Mouse (Mus musculus): ENCODE measurements at regions not wholly inside any gene's neighbourhood (a gene's known extent, or its start where the extent isn't known, plus 50 kb on each side); places are given as distances from the start of the nearest gene placed in this dataset.

DNA sequence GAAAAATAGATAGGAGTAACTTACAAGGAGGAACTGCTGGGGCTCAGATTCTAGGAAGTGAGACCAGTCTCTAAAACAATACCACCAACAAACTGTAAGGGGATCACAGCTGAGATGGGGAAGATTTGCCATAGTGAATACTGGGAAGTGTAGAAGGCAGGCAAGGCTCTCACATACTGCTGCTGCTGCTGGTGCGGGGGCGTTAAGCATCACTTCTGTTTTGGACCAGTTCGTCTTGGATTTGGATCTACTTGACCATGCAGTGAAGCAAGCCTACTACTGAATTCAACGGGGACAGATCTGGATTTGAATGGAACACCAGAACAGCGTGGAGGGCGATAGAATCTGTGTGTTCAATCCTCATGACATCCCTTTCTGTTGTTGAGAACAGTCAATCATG is 76.1 kb upstream of the Serp2 start:
- intact Hi-C loops (cut with DNase I), result no loop called here
- DNase-seq (ENCODE audit: low spot score in 2 of 2), result no peak

DNA sequence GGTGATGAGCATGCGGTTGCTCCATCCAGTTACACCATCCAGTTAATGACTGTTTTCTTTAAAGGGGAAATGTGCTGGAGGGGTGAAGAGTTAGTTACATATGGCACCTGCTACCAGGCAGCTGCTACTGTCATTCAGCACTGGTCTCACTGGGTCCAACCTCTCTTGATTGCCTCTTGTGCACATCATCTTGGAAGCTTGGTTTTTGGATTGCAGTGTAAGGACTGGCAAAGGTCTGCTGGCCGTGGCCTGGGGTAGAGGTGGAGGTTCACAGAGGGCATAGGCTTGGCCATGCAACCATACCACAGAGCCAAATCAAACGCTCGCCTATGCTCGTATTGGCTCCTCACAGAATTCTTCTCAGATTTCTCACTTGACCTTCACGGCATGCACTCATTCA is 75.1 kb upstream of the Serp2 start:
- DNase-seq (ENCODE audit: low spot score in 2 of 2), result no peak
- intact Hi-C loops (cut with DNase I), result no loop called here

DNA sequence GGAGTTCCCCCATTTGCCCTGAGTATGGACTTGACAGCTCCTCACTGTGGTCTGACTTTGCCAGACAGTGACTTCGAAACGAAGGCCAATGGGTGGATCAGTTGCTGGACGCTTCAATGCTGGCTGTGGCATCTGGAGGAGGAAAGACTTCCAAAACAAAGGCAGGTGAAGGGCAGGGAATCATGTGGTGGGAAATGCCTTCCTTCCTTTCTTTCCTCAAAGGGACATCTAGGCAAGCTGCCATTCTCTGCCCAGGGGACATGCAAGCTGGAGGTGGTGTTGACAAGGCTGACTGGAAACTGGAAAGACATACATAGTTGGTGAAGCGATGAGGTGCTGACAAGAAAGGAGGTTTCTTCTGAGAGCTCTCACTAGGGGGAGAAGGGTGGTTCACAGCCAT is 74.5 kb upstream of the Serp2 start:
- intact Hi-C loops (cut with DNase I), result no loop called here
- DNase-seq (ENCODE audit: low spot score in 2 of 2), result no peak

DNA sequence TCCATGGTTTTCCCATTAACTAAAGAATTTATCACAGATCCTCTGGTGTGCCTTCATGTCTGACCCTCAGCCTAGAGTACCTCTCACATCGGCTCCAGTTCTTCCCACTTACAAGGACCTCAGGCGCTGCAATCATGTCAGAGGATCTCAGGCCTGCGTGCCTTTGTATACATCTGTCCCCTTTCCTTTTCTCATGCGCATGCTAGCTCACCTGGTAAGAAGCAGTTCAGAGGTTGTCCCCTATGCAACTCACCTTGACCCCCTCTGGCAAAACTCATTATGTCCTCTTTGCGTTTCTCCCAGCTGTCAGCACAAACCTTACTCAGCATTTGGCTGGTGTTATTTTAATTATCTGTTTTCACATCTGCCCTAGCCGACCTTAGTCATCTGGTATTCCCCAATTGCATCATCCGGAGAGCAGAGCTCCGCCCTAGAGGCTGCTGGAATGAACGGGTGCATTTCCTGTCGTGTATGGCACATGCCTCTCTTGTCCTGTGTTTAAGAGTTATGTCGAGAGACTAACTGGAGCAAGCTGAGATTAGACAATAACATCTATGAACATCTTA is 73.3 kb upstream of the Serp2 start:
- DNase-seq (ENCODE audit: low spot score in 2 of 2), result no peak
- intact Hi-C loops (cut with DNase I), result loop anchor here (5.0 to 10.0 kb wide), 2 partner anchors 73 to 245 kb away; partner anchors contain the start of gene Serp2

DNA sequence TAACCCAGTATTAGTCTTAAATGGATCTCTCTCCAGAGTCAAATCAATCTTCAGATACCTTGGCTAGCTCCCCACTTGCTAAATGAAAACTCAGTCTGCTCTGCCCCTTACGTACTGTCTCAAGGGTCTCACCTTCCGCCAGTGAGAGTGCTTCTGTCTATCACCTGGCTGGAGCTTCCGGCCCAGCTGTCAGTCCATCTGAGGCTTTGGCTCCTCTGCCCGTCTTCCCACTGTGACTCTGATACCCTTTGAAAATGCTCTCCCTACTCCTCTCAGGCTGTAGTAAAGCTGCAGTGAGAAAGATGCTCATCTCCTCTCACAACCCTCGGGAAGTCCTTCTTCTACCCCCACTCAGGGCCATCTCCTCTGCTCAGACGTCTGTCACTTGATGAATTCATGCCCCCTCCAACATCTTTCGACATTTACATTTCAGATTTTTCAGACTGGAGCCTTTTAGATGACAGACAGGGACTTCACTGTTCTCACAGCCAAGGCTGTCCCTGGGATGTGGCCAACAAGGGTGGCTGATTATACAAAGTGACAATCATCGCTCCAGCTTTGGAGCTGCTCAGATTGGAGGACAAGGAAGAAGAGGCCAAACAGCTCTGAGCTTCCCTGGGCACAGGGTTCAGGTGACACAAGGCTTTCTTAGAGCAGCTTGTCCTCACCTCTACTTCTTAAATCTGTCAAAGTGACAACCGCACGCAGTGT is 71.6 kb upstream of the Serp2 start:
- intact Hi-C loops (cut with DNase I), result loop anchor here (5.0 to 10.0 kb wide), 2 partner anchors 71 to 246 kb away; partner anchors contain the start of gene Serp2
- DNase-seq (ENCODE audit: low spot score in 2 of 2), result peak; percentile 64 to 77

DNA sequence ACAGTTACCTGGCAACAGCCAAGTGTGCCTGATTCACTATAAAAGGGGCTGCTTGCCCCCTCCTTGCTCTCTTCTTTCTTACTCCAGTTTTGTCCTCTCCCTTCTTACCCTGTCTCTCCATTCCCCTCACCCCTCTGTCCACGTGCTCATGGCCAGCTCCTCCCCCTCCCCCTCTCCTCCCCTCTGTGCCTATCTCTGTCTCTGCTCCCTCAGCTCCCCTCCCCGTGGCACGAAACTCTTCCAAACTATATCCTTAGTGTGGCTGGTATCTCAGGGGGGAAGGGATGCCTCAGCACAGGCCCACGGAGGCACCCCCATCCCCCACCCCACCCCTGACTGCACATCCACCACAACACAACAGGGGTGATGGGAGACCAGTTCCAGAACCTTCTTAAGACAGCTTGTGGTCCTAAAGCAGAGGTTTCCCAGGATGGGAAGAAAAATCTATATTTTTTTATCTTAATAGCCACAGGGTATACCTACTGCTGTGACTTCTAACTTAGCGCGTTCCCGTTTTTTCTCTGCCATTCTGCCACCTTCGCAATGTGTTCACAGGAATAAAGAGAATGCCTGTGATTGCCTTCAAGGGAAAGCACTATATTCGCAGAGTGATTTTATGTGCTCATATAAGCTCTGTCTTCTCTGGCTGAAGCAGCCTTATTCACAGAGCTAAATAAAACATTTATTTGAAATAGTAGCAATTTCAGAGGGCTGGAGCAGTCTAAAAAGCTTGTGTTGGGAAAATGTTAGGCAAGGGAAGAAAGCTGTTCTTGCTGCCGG is 69.1 kb upstream of the Serp2 start:
- intact Hi-C loops (cut with DNase I), result loop anchor here (5.0 to 10.0 kb wide), 2 partner anchors 68 to 249 kb away; partner anchors contain the start of gene Serp2
- DNase-seq (ENCODE audit: low spot score in 2 of 2), result peak; percentile 30 to 48

DNA sequence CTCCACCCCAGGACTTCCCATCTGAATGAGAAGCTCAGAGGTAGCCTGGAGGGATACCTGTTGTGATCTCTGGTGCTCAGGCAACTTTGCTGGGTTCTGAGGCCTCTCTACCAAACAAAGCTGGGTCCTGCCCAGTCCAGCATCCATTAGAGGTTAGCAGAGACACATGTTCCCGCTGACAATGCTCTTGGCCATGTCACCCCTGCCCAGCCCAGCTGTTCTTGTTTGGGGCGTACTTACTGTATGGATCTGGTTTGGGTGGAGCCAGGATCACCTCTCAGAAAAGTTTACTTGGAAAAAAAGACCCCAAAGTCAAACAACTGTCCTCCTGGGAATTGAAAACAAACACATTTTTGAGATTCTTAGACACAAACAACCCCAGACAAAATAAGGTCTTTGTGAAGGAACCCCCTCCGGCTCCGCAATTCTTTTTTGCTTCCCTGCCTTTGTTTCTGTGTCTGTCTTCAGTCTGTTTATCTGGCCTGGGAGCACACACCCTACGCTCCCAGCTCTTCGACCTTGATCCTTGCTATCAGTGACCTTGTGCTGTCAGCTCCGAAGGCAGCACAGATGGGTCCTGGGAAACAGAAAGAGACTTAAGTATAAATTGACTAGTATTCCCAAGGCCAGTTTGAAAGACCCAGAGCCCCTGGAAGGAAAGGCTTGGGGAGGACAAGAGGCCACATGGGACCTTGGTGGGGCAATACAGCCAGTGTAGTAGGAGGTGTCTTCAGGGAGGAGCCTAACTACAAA is 68.1 kb upstream of the Serp2 start:
- intact Hi-C loops (cut with DNase I), result loop anchor here (5.0 to 10.0 kb wide), 2 partner anchors 68 to 250 kb away; partner anchors contain the start of gene Serp2
- DNase-seq (ENCODE audit: low spot score in 2 of 2), result no peak

DNA sequence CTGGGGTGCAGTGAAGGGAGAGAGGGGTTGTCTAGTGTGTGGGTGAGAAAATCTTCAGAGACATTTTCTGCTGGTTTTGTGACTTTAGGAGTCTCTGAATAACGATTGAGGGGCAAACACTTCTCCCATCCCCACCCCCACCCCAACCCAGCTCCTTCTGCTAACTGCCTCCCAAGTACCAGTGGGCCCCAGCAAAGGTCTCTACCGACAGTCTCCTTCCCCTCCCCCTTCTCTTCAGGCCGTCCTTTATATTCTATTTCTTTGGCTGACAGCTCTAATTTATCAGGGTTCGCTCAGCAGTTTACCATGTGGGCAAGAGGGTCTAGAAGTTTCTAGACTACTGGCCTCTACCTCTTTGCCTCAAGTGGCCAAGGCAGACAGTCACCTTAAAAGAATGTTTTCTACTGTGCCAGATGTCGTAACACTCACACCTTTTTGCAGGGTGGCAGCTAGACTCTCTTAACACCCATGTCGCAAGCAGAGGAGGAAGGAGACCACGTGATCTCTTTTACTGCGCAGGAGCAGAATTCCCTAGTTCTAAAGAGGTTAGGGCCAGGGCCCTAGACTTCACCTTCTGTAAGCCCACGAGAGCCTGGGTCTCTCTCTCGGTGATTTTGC is 66.8 kb upstream of the Serp2 start:
- intact Hi-C loops (cut with DNase I), result loop anchor here (10.0 kb wide), 1 partner anchor 251 kb away; no protein-coding TSS in a partner anchor
- DNase-seq (ENCODE audit: low spot score in 2 of 2), result no peak

DNA sequence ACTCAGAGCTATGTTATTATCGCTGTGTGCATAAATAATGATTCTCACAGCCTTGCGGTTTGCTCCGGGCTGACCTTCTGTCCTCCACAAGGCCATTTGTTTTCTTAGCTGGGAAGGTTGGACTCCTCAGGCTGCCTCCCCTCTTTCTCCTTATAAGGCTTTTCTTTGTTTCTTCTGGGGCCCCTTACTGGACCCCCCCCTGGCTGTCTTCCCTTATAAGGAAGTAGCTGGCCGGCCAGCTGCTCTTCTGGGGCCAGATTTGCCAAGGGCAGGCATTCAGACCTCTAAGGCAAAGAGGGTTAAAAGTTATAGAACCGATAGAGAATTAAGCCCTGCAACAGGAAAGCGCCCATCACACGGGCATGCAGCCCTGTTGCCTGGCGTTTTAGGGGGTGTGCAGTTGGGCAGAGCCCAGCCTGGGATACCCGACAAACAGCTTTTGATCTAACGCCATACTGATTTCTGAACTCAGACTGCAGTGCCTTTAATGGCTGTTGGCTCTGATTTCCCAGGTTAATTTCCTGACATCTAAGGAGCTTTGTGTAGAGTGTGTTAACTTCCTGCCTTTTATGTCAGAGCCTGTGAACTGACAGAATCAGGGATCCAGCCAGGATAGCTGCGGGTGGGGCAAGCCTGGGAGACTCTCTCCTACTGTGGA is 66.1 kb upstream of the Serp2 start:
- DNase-seq (ENCODE audit: low spot score in 2 of 2), result no peak
- intact Hi-C loops (cut with DNase I), result loop anchor here (10.0 kb wide), 1 partner anchor 252 kb away; no protein-coding TSS in a partner anchor

DNA sequence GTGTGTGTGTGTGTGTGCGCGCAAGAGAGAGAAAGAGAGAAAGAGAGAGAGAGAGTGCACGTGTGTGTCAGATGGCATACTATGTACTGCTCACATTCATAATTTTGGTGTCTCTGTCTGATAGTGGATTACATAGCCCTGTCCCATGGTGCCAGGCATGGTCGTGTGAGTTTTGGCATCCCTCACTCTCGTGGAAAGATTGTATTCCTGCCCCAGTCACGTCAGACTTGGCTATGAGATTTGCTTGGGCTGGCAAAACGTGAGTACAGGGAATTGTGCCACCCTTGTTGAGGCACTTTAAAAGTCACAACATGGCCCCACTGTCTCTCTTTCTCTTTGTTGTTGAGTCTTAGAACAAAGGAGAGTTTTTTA is 62.3 kb upstream of the Serp2 start:
- intact Hi-C loops (cut with DNase I), result no loop called here
- no peak for DNase-seq (ENCODE audit: low spot score in 2 of 2)

DNA sequence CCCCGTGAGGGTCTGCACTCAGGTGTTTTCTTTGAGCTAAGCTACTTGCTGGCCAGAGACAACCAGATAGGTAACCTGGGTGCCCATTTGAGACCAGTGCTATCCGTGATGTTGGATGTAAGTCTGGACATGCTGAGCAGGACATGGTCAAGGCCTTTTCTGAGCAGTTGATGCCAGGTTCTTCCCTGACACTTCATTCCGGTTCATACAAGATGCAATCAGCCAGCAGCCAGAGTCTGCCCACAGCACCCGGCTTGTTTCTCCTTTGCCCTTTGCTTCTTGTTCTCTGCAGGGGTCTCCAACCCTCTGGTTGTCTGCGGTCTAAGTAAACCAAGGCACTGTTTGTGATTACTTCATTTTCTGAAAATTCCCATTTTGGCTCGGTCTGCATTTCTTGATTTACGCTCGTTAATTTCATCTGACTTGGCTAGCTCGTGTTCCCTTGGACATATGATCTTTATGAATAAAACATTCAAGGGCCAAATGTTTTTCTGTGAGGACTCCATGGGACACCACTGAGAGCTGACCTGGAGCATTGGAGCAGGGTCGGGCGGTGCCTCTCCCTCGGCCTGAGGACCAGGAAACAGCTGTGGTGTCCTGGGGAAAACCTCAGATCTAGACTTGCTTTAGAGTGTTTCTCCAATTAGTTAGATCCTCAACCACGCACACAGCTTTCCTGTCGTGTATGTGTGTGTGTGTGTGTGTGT is 61.8 kb upstream of the Serp2 start:
- intact Hi-C loops (cut with DNase I), result no loop called here

DNA sequence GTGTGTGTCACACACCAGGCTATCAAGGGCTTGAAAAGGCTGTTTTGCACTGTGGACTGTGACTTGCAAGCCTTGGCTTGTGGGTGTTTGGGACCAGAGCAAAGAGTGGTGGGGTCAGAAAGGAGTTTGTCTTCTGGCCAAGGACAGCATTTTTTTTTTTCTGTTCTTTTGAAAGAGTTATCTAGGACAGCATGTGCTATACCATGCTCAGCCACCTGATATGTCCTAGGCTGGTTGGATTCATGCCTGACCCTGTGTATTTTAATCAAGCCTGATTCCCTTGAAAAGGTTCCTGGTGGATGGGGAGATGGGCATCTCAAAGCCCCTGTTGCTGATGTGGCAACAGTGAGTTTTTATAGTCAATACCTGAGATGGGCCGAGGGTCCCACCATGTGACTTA is 61.2 kb upstream of the Serp2 start:
- intact Hi-C loops (cut with DNase I), result no loop called here
- no peak for DNase-seq (ENCODE audit: low spot score in 2 of 2)

More for the DNA sequence above, 61.8 kb upstream of the Serp2 start:
- DNase-seq (ENCODE audit: low spot score in 2 of 2), result peak in 1 of 2 experiments; percentile 51

DNA sequence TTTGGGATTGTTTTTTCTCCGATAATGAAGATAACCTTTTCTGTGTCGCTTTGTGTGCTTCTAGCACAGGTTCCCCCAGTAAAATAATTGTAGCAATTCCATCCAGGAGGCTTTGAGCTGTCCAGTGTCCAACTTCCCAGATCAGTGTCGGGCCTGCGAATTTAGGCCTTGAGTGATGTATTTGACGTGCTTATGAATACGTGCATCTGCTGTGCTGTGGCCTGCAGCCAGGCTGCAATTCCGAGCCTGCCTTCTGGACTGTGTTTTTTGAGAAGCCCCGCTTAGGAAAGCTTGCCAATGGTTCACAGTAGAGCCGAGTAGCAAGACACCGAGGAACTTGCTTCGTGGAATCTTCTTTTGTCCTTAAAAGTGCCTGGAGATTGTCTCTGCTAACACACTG is 60.8 kb upstream of the Serp2 start:
- DNase-seq (ENCODE audit: low spot score in 2 of 2), result no peak
- intact Hi-C loops (cut with DNase I), result no loop called here

DNA sequence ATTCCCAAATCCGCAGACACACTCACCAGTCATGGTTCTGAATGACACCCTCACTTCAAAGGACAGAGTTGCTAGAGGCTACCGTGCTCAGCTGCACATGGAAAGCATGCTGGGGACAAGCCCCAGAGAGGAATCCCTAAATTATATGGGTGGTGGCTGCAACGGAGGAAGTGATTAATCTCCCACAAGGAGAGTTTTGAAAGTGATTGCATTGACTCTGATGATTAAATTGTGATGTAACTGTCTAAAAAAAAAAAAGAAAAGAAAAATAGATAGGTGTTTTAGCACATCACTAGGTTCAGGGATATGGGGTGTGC is 59.6 kb upstream of the Serp2 start:
- intact Hi-C loops (cut with DNase I), result no loop called here
- DNase-seq (ENCODE audit: low spot score in 2 of 2), result no peak

DNA sequence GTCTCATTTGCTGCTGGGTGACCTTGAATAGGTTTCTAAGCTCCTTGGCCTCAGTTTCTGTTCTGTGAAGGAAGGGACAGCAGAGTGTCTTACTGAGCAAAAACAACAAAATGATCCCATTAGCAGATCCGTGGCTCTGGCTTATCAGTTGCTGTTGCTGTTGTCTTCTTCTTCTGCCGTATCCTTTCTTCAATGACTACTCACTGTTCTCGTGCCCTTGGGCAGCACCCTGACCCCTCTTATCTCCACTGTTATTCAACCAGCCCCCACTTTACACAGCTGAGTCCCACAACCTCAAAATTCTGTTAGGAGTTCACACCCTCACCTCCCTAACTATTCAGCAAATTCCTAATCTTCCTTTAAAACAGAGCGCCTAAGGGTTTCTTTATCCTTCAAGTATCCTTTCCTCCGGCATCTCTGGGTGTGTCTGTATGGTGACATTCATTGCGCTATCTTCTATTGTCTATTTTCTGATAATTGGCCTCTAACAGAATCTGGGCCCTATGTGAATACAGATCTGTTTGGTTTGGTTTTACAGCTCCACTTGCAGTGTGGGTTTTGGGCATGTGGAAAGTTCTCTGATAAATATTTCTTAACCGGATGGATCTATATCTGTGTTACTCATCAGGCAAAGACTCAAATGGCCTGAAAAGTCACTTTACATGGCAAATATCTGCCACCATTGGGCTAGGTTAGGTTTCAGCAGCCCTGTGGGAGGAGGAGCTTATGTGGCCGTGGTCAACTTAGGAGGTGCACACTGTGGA is 59.1 kb upstream of the Serp2 start:
- intact Hi-C loops (cut with DNase I), result no loop called here

DNA sequence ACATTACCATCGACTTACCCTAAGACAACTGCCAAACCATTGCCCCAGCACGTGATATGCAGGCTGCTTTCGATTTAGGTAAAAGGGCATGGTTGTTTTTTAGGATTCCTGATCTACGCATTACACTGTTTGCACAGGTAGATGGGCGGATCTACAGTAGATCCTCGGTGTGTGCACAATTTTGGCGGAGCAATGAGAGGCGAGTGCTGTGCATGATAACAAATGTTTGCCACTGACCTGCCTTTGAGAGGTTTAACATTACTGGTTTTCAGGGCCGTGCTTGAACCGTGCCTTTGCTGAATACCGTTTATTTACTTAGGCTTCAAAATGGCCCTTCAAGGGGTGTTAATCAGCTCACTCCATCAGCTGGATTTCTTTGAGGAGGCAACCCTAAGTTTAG is 58.5 kb upstream of the Serp2 start:
- no peak for DNase-seq (ENCODE audit: low spot score in 2 of 2)
- intact Hi-C loops (cut with DNase I), result no loop called here

More for the DNA sequence above, 59.1 kb upstream of the Serp2 start:
- no peak for DNase-seq (ENCODE audit: low spot score in 2 of 2)

DNA sequence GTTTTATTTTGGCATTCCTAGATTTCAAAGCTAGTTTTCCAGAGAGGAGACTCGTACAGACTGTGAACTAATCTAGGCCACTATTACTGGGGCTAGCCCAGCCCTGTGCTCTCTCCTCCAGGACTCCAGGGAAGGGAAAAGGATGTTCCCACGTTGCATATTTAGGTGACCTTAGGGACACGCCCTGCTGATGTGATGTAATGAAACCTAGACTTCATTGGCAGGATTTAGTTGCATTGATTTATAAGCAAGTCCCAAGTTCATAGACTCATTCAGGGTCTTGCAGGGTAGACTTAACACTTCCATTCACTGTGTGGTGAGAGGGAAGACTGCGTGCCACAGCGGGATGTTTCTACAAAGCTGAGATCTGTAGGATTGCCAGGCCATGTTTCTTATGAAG is 58.0 kb upstream of the Serp2 start:
- intact Hi-C loops (cut with DNase I), result no loop called here

DNA sequence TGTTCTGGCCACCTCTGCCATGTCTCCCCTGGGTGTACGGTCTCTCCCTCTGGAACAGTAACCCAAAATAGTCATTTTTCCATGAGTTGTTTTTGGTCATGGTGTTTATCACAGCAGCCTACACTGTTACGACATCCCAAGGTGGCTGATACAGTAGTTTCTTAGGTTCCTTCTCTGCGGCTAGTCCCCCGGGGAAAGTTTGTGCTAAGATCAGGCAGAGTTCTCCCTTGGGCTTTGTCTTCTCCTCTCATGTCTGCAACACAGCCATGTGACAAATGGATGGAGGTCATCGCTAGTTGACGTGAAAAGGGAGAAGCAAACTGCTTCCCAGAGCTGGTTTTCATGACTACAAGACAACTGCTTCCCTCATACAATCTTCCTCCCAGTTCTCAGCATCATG is 56.9 kb upstream of the Serp2 start:
- no peak for DNase-seq (ENCODE audit: low spot score in 2 of 2)
- intact Hi-C loops (cut with DNase I), result no loop called here

More for the DNA sequence above, 58.0 kb upstream of the Serp2 start:
- no peak for DNase-seq (ENCODE audit: low spot score in 2 of 2)

All from left cerebral cortex, postnatal 14 days (tissue).